Mouse (Mus musculus): ENCODE measurements around the gene Dph1.
"Not testable (repeated sequence)": the region's sequence is repeated elsewhere in the genome, so short reads cannot be mapped to it uniquely, and the experiment has no call there.

Gene Dph1

GRCm38 (mm10) chr11:75203926-75204325, 12.9 kb upstream of the Dph1 start:
- no peak for DNase-seq (ENCODE audit: low read depth)

GRCm38 (mm10) chr11:75201721-75202120, 10.7 kb upstream of the Dph1 start:
- no peak for DNase-seq (ENCODE audit: low read depth)

DNA sequence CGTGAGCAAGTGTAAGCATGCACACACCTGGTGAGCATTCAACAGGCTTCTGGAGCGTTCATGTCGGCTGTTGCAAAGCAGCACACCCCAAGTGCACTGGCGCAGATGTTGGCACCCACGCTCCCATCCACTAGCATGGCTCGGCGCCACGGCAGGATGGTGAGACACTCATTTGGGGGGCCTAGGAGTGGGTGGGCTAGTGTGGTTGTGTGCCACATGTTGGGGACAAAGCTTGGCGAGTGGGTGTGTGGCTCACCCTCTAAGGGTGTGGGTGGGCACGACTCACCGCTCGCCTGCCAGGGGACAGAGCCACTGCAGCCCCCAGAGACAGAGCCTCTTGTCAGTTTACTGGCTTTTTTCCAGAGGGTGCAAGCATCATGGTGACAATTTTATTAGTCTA, 9.9 kb upstream of the Dph1 start:
- no peak for DNase-seq (ENCODE audit: low read depth)

GRCm38 (mm10) chr11:75199951-75200350, 8.9 kb upstream of the Dph1 start:
- DNase-seq (ENCODE audit: low read depth), result no peak

- DNase-seq (ENCODE audit: low read depth), result no peak
Measured at GRCm38 (mm10) chr11:75198792-75199191, 7.8 kb upstream of the Dph1 start.

GRCm38 (mm10) chr11:75197956-75198355, 6.9 kb upstream of the Dph1 start:
- no peak for DNase-seq (ENCODE audit: low read depth)

DNA sequence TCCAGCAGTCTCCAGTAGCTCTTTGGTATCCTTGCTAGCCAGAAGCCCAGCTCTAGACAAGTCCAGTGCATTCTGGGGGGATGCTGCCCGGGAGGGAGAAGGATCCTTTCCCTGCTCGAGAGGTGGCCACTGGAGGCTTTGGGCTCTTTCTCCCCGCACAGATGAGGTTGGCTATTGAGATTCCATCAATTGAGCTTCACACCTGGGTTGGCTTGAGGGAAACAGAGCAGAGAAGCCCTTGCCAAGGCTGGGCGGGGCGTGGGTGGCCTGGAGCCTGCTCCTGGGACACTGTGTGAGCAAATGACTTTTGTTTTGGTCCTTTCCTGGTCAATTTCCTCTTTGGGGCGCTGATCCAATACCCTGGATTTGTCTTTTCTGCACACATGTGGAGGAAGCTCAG, 5.1 kb upstream of the Dph1 start:
- no peak for DNase-seq (ENCODE audit: low read depth)

GRCm38 (mm10) chr11:75194850-75195461, 3.9 kb upstream of the Dph1 start:
- no peak for DNase-seq (ENCODE audit: low read depth)

- DNase-seq (ENCODE audit: low read depth), result no peak
Measured at GRCm38 (mm10) chr11:75194121-75194849, 3.2 kb upstream of the Dph1 start.

- DNase-seq (ENCODE audit: low read depth), result no peak
Measured at GRCm38 (mm10) chr11:75193256-75194071, 2.4 kb upstream of the Dph1 start, which contains the start of gene Rtn4rl1. Gene Rtn4rl1 (plus strand): TSS chr11:75193783.

DNA sequence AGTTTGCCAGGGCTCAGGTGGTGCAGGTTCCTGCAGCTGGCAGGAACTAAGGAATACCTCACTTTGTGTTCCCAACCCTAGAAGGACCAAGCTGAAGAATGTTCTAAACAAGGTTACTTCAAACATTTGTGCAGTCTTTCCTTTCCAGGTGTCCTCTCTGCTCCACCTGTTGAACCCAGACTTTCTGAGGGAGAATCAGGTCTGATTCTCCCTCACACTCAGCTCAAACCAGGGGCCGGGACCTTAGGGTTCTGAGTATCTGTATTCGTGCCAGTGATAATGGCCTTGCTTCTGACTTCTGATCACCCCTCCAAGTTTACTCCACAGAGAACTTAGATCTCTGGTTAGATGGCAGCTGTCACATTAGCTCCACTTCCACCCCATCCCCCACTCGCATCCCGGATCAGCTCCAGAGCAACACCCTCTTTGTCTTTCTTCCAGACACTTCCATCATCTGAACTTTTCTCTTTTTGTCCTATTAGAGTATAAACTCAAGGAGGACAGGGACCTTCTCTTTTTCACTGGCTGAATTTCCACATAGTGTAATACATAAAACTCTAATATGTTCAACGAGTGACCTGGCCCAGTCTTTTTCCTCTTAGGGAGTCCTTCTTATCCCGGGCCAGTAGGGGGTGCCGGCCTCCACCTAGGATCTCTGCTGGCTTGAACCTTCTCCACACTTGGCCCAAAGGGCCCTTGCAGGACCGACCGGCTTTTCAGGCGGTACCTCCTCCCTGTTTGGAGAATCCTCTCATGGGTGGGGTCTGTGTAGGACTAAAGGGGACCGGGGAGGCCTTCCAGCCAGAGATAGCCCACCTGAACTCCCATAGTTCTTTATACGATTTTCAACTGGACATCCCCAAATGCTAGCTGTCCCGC, 1.5 kb upstream of the Dph1 start:
- peak; percentile 74 for DNase-seq (ENCODE audit: low read depth)

DNA sequence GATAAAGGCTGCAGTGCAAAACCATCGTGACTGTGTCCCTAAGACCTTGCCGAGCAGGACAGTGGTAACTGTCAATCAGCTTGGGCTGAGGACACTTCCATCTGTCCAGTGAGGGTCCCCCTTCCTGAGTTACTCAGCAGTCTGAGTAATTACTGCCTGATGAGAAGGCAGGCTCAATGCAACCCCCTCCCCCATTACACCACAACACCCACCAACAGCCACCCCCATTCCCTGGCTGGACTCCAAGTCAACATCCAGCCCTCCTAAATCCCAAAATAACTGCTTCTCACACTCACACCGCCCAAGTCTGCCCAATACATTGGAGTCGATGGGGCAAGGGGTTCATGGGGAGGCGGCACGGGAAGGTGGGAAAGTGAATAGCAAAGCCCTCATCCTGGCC, 800 bp upstream of the Dph1 start:
- DNase-seq (ENCODE audit: low read depth), result no peak

DNA sequence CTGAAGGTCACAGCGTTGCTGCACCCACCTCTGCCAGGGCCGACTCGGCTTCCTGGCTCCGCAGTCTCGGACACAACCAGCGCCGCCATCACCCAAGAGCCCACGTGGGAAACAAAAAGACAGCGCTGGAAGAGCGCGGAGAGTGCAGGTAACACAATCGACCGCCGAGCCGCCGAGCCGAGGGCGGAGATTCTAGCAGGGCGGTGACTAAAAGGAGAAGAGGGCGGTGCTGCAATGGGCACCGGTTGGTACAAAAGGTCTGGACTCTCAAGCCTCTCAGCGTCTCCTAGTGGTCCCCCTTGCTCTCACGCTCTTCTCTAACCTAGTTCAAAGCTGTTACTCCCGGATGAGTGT, 693 bp downstream of the Dph1 start:
- DNase-seq (ENCODE audit: low read depth), result peak; percentile 89

DNA sequence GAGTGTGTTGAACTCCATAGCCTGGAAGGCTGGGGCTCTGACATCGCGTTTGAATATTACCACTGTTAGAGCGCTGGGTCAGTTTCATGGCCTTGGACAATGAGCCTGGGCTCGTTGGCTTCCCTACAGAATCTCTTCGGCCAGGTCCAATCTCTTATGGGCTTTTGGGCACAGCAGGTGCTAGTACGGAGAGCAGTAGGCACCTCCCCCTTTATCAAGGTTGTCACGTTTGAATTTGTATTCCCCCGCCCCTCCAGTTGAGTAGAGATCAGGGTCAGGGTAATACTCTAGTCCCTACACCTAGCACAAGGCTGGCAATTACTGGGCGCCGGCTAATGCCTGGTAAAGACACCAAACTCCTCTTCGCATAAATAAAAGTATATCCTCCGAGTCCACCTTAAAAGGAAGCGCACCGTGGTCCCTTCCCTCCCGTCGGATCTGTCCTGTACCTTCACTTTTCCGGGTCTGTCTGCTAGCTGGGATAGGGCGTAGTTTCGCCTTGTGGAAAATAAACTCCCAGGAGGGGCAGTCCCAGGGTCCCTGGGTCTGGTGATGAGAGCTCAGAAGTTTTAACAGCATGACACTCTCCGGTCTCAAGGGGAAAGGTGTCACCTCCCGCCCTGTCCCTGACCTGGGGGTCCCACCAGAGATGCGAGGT, 1.2 kb downstream of the Dph1 start:
- no peak for DNase-seq (ENCODE audit: low read depth)

GRCm38 (mm10) chr11:75184986-75185385, 6.1 kb downstream of the Dph1 start:
- DNase-seq (ENCODE audit: low read depth), result no peak

- DNase-seq (ENCODE audit: low read depth), result no peak
Measured at GRCm38 (mm10) chr11:75184573-75184972, 6.5 kb downstream of the Dph1 start.

DNA sequence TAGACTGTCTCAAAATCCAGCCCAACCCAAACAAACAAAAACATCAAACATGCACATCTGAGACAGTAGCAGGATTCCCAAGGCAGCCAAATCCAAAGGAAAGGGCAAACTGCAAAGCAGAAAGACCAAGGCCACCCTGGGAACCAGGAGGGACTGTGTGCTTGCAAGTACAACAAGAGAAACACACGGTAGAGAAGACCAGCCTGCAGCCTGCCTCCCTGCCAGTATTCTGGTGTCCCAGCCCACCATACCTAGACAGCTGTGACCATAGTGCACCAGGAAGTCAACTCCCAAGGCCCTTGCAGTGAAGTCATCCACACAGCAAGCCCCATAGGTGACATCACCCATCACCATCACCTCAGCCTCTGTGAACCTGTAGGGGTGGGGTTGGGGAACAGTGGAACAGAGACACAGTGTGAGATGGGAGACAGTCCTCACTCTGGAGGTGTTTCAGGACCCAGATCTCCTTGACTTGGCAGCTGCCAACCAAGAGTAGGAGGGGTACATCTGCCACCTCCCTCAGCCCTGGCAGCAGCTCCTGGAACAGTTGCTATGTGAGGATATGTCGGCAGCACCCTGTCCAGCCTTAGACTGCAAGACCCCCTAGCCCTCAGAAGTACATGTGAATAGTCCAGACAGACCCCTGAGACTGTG, 7.0 kb downstream of the Dph1 start:
- no peak for DNase-seq (ENCODE audit: low read depth)

- peak; percentile 78 for DNase-seq (ENCODE audit: low read depth)
Measured at GRCm38 (mm10) chr11:75178672-75179208, 12.3 kb downstream of the Dph1 start, which contains the start of gene Ovca2. Gene Ovca2 (minus strand): TSS chr11:75178835.

DNA sequence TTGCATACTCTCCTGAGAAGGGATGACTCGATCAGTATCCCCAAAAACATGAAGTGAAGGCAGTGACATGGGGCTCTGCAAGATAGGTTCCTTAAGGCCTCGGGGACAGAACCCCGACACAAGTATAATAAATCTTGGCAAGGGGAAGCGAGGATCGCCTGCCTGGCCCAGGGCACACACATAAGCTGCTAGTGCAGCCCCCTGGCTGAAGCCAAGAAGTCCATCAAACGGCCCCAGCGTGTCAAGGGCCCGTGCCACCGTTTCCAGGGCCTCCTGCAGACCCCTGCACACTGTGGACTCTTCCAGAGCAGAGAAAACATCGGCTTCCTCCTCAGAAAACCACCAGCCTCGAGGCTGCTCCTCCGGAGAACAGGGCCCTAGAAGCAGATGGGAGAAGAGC, 13.0 kb downstream of the Dph1 start:
- DNase-seq (ENCODE audit: low read depth), result no peak

DNA sequence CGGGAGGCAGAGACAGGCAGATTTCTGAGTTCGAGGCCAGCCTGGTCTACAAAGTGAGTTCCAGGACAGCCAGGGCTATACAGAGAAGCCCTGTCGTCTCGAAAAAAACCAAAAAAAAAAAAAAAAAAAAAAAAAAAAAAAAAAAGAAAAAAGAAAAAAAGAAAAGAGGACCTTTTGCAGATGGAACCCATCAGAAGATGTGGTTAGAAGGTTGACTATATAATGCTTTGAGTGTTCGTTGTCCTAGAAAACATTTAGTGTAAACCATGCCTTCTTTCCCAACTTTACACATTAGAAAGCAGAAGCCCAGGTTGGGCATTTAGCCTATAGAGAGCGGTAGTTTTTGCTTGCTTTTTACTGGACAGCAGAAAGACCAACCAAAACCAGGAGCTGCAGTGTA, 16.5 kb downstream of the Dph1 start:
- DNase-seq (ENCODE audit: low read depth), result not testable (repeated sequence)

DNA sequence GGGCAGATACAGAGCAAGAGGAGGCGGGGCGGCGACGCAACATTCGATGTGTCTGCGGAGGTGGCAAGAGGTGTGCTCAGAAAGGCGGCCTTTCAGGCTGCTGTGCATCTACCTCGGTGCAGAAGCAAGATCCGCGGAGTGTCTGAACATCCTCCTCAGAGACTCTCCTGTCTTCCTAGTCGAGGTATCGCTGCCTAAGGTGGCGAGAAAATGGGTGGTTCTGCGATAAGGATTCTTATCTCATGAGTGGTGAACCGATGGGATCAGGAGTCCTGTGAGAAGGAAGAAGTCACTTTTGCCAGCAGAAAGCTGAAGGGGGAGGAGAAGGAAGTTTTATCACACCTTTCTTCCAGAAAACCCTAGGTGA, 17.3 kb downstream of the Dph1 start:
- no peak for DNase-seq (ENCODE audit: low read depth)

Data from c-Kit-positive CD71-negative TER-119-negative erythroid progenitor cells, embryonic 14.5 days (primary cell).